Mouse (Mus musculus) embryo, embryonic 10 days (tissue): Measurements from ENCODE around the gene Stt3a.

Experiments used
- DNase-seq: peaks from one replicate; pipeline ENCODE4 v3.0.0-alpha.2; 2015; ENCODE audit warnings: low spot score

Stt3a gene

DNA sequence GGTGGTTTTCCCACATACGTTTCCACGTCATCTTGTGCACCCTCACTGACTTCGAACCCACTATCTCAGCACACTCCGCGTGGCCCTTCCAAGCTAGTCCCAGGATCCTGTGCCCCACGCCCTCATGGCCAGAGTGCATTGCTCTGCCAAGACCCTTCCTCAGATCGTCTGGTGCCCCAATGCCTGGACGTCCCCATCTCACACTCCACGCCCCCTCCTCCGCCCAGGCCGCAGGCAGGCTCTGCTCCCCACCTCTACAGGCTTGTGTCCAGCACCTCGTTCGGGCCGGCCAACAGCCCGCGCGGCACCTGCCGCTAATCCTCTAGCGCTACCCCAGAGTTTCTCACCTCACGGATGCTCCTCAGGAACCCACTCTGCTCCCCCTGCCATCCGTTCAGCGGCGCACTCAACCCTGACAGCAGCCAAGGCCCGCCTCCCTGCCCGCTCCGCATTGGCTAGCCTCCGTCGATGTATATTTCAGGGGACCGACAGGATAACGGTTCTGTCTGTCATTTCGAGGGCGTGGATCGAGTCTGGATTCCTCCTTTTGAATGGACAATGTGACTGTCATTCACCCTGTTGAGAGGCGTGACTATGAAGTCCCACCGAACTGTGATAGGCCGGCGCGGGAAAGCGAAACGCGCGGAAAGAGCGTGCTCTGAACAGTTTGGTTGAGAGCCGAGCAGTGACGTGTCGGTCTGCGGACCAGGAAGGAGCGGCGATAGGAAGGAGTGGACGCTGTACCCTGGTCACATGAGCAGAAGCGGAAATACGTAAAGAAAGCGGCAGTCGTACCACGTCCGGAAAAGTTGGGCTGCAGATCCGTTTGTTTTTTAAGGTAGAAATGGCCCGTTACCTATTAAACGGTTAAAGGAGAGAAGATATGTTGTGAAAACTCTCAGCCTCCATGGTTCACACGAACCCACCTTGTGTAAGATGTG is at the start of gene Stt3a:
Gene Stt3a (minus strand): TSS at position 477 of the 941 bp plus-strand sequence.
- DNase-seq: peak; percentile 100

DNA sequence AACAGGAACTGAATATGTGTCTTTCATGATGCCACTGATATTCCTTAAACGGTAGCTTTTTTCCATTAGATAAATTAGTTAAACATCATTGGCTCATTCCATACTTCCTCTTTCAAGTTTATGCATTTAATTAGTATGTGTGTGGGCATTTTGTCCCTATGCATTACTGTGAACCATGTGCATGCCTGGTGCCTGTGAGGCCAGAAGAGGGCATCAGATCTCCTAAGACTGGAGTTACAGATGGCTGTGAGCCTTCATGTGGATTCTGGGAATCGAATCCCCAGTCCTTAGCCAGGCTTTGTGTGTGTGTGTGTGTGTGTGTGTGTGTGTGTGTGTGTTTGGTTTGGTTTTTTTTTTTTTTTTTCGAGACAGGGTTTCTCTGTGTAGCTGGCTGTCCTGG is 47.0 kb upstream of the Stt3a start:
- DNase-seq: peak; percentile 13

DNA sequence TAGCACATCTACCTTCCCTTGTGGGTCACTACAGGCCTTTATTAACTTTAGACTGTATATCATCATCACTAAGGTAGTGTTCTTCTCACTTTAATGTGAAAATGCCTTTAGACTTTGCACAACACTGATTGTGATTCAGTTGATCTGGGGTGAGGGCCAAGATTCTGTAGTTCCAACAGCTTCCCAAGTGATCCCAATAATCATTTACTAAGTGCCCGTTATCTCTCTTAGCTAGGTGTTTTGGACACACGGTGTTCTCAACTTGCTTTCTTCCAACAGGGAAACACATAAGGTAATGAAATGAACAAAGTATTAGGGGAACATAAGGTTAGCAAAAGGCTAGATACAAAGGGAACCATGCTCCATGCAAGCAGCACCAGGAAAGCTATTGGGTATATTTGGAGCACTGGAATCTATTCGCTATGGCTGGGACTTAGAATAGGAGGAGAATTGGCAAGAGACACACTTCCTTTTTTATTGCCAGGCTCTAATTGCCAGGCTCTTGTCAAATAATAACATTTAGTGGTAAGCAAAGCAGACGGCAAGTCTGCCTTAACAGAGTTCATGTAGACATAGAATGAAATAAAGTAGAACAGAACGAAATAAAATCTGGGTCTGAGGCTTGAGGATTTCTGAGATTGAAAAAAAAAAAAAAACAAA is 40.8 kb upstream of the Stt3a start:
- DNase-seq: no peak

DNA sequence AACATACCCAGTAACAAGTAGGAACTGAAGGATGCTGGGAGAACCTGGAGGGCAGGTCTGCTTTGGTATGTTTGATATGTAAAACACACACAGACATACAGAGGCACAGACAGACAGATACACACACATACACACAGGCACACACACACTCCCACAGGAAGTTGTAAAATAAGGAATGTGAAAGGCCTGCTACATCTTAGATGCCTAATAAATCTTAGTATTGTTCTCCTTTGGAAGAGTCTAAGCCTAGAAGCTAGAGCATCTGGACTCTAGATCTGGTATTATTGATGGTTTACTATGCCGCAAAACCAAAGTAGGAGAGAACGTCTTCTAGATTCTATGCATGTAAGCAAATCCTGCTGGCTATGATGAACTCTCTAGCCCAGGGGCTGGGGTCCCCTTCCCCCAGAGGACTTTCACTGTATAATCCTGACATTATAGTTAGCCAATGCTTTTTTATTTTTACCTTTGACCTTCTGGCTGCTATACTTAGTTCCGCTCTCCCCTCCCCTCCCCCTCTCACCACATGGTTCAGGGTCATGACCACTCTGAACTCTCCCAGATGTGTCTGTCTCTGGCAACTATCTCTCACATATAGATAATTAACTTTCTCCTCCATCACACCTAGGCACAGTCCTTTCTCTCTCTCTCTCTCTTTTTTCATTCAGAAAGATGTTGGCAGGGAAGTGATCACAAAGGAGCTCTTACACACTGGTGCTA is 37.9 kb upstream of the Stt3a start:
- DNase-seq: no peak

DNA sequence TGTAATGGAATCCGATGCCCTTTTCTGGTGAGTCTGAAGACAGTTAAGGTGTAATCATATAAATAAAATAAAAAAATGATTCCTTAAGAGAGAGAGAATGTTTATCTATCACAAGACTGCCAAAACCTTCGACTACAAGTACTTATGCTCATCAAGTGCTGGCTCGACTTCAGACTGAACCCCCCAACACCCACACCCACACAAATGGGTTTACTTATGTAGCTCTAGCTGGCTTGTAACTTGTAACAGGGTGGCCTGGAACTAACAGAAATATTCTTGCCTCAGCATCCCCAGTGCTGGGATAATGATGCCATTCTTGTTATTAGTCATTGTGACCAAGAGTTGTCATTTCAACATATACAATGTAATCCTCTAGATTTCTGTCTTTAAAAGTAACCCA is 36.4 kb upstream of the Stt3a start:
- DNase-seq: no peak

DNA sequence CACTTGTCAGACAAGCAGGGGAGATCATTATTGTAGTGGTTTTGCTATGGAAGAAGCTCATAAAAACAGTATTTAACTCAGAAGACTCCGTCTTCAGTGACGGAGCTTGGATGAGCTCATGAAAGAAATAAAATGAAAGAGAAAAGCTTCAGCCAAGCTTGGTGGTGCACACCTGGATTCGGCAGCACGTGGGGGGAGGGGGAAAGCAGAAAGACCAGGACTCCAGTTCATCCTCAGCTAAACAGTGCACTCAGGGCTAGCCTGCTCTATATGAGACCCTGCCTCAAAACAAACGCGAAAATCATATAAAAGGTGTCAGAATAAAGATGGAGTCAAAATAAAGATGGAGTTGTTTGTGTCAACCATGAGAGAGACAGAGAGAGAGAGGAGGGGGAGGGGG is 35.9 kb upstream of the Stt3a start:
- no peak for DNase-seq

DNA sequence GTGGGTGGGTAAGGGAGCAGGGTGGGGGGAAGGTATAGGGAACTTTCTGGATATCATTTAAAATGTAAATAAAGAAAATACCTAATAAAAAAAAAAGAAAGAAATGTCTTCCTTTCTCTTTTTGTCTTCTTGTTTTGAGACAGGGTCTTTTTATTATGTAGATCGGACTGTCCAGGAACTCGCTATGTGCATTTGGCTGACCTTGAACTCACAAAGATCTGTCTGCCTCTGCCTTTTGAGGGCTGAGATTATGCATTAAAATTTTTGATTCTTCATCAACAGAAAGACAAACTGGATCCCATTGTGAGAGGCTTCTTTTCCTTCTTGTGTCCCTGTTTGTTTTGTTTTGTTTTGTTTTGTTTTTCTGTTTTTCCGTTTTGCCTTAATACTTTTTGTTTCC is 35.5 kb upstream of the Stt3a start:
- DNase-seq: no peak

DNA sequence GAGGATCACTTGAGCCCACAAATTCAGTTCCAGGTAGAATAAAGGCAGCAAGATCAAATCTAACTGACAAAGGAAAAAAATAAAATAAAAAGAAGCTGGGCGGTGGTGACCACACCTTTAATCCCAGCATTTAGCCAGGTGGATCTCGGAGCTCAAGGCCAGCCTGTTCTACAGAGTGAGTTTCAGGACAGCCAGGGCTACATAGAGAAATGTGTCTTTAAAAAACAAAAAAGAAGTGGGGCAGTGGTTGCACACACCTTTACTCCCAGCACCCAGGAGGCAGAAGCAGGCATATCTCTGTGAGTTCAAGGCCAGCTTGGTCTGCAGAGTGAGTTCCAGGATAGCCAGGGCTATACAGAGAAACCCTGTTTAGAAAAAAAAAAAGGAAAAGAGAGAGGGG is 34.5 kb upstream of the Stt3a start:
- no peak for DNase-seq

DNA sequence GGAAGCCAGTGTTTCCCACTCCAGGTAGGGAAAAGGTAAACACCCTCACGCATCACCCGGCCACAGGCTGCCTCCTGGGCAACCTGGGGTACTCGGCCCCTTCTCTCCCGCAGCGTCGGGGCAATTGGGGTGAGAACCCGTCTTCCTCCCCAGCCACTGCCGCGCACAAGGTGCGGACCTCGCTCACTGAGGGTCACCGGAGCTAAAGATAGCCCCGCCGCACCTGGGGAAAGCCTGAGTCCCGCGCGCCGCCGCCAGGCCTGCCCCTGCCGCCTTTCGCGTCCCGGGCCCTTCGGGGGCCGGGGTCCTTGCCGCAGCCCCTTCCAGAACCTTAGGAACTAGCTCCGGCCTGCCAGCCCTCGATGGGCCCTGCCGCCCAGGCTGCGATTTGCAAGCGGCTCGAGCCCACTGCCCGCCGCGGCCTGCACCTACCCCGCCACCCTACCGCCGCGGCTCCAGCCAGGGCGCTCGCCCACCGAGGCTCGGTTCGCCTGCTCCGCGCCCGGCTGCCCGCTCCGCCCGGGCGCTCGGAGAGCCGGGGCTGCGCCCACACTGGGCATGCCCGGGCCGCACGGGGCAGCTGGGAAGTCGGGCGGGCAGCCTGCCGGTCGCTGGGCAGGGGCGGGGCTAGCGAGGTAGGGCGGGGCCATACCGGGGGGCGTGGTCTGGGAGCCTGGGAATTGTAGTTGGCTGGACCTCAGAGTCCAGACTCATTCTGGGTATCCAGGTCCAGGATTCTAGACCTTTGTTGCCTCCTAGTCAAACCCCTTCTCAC is 29.5 kb upstream of the Stt3a start, which contains the start of gene Ei24:
Gene Ei24 (minus strand): TSS at position 613 of the 775 bp plus-strand sequence.
- peak; percentile 86 for DNase-seq

DNA sequence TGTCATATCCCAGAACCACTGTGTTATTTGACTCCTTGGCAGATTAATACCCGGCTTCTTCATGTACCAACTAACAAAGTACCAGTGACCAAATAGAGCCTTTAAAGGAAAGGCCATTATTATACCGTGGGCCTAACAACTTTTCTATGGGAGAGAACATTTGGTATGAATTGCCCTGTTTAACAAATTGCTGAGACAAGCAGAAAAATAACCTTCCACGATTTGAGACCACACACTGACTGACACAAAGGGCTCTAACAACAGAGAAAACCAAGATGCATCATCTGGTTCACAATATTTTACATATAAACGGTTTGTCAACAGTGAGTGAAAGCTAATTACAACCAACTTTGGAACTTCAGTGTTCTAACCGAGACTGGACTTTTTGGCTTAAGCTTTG is 28.7 kb upstream of the Stt3a start:
- no peak for DNase-seq

DNA sequence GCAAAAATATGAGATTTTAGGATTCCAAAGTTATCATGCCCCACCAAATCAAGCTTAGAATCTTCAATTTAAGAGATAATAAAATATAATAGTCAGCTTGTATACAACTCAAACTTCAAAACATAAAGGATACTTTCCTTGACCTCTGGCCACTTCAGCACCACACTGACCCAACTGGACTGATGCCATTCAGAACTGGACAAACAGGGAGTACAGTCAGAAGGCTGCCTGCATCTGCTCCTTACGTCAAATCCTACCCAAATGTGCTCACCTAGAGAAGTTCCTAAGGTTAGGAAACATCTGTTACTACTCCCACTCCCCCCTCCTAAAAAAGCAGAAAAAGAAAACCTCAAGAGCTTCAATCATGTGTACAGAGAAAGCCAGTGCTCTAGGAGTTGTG is 28.1 kb upstream of the Stt3a start:
- no peak for DNase-seq

DNA sequence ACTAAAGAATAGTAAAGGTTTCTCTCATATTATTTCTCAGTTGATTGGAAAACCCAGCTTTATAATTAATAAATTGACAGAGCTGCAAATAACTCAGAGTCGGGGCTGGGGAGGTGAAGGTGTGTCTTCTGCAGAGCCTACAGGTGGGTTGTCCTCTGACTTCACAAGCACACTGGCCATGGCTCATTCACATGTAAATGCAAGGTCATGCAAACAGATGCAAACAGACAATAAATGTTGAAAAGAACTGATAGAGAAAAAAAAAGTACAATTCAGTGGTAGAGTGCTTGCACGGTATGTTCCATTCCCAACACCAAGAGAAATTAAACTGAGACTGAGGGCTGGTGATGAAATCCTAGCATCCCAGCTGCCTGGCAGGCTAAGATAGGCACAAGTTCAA is 27.0 kb upstream of the Stt3a start:
- no peak for DNase-seq

DNA sequence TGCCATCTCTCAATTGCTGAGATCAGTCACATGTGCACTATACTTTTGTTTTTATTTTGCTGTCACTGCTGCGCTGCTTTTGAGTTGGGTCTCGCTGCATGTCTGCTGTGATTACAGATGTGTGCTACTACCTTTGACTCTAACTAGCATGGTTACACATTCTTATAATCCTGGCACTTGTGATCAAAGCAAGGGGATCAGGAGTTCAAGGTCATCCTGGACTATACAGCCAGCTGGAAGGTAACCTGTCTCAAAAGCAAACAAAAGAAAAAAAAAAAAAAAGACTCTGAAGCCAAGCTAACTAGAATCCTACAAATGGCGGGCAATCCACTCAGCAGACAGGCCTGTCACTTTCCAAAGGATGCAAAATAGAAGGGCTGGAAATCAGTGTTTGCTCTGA is 24.7 kb upstream of the Stt3a start:
- no peak for DNase-seq

DNA sequence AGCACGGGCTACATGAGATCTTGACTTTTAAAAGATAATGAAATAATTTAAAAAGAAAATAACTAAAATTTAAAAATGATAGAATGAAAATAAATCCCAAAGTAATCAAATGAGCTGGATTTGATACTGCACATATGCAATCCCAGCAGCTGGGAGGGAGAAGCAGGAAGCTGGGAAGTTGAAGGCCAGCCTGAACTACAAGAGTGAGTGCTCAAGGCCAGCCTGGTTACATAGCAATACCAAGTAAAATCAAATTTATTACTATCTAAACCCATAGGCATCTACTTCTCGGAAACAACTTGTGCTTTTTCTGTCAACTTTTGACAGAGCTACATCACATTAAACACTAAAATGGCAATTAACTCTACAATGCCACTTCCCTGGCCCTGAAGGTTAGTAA is 16.4 kb upstream of the Stt3a start:
- no peak for DNase-seq

DNA sequence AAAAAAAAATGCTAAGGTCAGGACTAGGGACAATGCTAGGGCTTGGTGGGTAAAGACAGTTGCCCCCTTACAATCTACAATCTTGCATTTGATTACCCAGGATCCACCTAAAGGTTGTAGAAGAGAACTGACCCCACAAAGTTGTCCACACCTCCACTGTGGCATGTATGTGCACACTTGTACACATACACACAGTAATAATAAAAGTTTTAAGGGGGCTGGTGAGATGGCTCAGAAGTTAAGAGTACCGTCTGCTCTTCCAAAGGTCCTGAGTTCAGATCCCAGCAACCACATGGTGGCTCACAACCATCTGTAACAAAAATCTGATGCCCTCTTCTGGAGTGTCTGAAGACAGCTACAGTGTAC is 1.6 kb upstream of the Stt3a start:
- DNase-seq: no peak

DNA sequence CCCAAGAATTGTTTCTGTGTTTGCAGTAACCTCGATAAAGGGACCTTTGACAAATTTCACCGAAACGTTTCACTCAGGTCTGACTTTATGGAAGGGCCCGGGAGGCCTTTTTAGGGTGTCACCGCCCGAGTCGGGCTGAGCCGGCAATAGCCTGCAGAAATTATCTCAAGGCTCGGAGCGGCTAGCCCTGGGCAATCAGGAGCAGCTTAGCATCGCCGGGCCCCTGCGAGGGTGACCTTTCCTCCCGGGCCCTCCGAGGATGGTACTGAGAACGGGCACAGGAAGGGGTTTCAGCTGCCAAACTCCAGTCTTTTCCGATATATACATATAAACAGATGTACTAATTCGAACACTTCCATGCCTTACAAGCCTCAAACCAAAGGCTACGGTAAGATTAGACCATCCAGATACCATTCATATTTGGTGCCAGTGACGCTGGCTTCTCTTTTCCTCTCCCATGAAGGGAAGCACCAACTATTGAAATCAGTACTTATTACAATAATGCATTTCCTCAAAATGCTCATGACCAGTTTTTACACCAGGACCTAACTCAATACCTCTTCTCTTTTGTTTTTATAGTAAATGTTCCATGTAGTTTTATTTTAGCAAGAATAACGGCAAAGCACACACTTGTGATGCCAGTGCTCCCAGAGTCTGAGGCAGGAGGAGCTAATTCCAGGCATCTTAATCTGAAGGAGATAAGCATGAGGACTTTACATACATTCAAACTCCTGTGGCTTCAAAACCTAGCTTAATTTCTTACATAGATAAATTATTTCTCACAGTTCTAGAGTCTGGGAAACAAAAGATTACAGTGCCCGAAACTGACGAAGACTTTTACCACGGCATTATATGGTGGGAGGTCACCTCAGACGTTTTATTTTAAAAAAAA is 923 bp upstream of the Stt3a start:
- DNase-seq: peak; percentile 21

DNA sequence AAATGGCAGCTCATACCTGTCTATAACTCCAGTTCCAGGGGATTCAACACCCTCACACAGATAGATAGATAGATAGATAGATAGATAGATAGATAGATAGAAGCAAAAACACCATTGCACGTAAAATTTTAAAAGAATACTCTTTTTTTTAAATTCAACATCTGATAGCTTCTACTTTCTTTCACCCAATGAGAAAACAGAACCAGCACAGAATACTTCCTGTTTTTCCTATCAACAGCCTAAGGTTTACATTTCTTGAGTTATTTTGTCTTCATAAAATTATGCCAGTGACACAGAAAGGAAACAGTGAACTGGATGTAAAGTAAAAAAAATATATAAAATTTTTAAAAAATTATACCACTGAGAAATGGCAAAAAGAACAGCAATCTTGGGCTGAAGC is 3.1 kb downstream of the Stt3a start:
- DNase-seq: no peak

DNA sequence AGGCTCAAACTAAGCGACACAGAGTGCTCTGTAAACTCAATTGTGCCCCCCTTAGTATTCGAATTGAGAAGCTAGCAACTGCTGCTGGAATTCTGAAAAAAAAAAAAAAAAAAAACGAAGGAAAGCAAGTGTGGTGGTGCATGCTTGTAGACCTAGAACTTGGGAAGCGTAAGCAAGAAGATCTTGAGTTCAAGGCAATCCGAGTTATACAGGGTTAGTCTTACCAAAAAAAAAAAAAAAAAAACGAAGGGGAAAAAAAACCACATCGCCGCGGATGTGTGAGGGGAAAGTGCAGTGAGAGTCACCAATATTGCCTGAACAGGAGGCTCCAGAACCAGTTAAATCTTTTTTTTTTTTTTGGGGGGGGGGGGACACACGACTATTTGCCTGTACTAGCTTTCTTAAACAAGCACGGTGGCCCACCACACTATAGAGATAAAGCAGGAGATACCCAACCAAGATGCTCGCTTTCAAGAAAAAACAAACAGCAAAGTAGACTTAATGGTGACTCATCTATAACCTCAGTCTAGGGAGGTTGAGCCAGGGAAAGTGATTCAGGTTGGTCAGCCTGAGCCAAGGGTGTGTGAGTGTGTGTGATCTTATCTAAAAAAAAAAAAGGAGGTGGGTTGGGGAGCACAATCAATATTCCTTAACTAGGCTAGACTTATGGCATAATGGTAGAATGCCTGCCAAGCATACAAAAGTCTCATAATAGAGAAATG is 40.3 kb downstream of the Stt3a start, which contains the start of gene Chek1:
Gene Chek1 (minus strand): TSS at position 32 of the 722 bp plus-strand sequence.
- peak; percentile 27 for DNase-seq

DNA sequence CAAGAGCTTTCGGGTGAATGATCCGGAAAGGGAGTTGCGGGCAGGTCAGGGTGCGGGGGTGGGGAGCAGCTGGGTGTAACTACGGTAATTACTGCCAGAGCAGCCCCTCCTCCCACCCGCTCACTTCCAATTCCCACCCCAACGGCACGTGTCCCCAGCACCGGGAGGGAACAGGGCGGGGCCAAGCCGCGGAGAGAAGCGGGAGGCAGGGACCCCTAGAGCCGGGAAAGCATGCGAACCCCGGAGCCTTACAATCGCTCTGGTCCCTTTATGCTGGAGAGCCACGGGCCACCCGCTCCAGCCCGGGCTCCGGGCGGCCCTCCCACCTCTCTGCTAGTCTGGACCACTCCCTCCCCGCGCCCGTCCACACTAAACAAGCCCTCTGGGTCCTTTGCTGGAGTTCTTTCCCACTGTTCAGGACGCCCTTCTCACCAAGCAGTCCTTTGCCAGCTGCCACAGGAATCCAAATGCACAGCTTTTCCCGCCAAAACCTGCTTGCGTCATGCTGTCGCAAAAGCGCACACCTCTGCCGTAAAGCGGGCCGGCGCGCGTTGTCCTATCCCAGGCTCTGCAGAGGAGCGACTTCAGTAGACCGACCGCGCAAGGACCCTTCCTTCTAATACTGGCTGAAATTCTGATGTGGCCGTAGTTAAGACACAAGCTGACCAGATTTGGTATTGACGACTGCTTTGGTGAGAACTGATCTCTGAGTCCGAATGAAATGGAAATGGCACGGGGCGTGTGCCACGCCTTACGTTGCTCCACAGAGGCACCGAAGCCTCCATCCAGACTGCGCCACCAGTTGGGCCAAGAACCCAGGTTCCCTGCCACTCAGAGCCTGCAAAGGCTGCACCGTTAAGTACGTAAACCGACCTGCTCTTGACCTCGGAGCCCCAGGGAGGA is 41.1 kb downstream of the Stt3a start:
- DNase-seq: peak; percentile 98
